Mouse (Mus musculus) intestine, embryonic 14.5 days (tissue): ENCODE results near the gene Gm49450. TPM values are rescaled to one million over a fixed set of nuclear protein-coding genes. Genes with fewer than 3 reads are reported as not detected.
A peak's percentile ranks its signal among the peaks of the same experiment; 100 is the strongest.
"Not testable (repeated sequence)": the region's sequence is repeated elsewhere in the genome, so short reads cannot be mapped to it uniquely, and the experiment has no call there.

Experiments used
- ATAC-seq: fragments of 200-750 bp; cut with Nextera tagmentation; replicated peaks from 2 replicates; pipeline ENCODE4 v1.8.0; 2017; ENCODE audit warnings: low read depth, moderate number of reproducible peaks, moderate TSS enrichment, moderate library complexity; ENCODE audit not compliant: low FRiP score, low TSS enrichment
- DNase-seq: peaks from one replicate; pipeline ENCODE4 v3.0.0-alpha.2; 2018; ENCODE audit warnings: low spot score
- H3K27ac ChIP-seq: fragments of 300-500 bp; sonication (generic); 2 replicates; pipeline ENCODE4 v1.5.1; 2014; ENCODE audit warnings: low read depth, mild to moderate bottlenecking, control low read depth
- H3K27me3 ChIP-seq: fragments of 300-500 bp; sonication (generic); replicated peaks from 2 replicates; pipeline ENCODE4 v1.6.1; 2014; ENCODE audit warnings: low read length, control low read depth; ENCODE audit not compliant: control insufficient read depth, insufficient read depth
- H3K36me3 ChIP-seq: fragments of 300-500 bp; sonication (generic); 2 replicates; pipeline ENCODE4 v1.6.1; 2014; ENCODE audit warnings: low read length, control low read depth; ENCODE audit not compliant: control insufficient read depth, insufficient read depth
- H3K4me1 ChIP-seq: fragments of 300-500 bp; sonication (generic); replicated peaks from 2 replicates; pipeline ENCODE4 v1.6.1; 2014; ENCODE audit warnings: low read length, control low read depth, mixed read lengths; ENCODE audit not compliant: control insufficient read depth, insufficient read depth
- H3K4me2 ChIP-seq: fragments of 300-500 bp; sonication (generic); 2 replicates; pipeline ENCODE4 v1.6.1; 2014; ENCODE audit warnings: low read length
- H3K4me3 ChIP-seq: fragments of 300-500 bp; sonication (generic); 2 replicates; pipeline ENCODE4 v1.5.1; 2014; ENCODE audit warnings: low read depth, low read length, control low read depth, mixed read lengths
- H3K9ac ChIP-seq: fragments of 300-500 bp; sonication (generic); 2 replicates; pipeline ENCODE4 v1.6.1; 2014; ENCODE audit warnings: mild to moderate bottlenecking, low read length
- H3K9me3 ChIP-seq: fragments of 300-500 bp; sonication (generic); 2 replicates; pipeline ENCODE4 v1.6.1; 2016; ENCODE audit warnings: low read length, control low read depth; ENCODE audit not compliant: control insufficient read depth
- WGBS: fragments of 180-500 bp; shearing (Covaris S2); extraction: QIAGEN DNeasy Blood & Tissue Kit; methylation state at CpG from one replicate; pipeline ENCODE4 v1.1.7; 2014; 5-methylcytosine and 5-hydroxymethylcytosine counted together
- polyA plus RNA-seq: library from polyadenylated mRNA; unstranded; fragments of >200 nt; fragmentation: Nextera tagmentation; extraction: Ambion mirVana; gene quantifications from 2 replicates; pipeline ENCODE4 v1.2.1, GENCODE M21; 2014

Gm49450 gene
- polyA plus RNA-seq, 1 experiment from 2014 or later = not detected

GRCm38 (mm10) chr15:98952063-98952455 lies 1.3 kb downstream of the Gm49450 start:
- Histone ChIP-seq H3K9ac (peak overlapping the region; percentile 95), H3K27ac (peak overlapping the region; percentile 98; the same call in 1 of the 2 replicates)
- 21% methylated on average over 5 of the region's 5 CpGs for WGBS

GRCm38 (mm10) chr15:98951122-98952062 lies 2.0 kb downstream of the Gm49450 start:
- H3K27me3 ChIP-seq, H3K9me3 ChIP-seq, H3K36me3 ChIP-seq, ATAC-seq, DNase-seq: not testable (repeated sequence)
- H3K4me2 ChIP-seq = peak overlapping the region; percentile 70
- peak overlapping the region; percentile 92 for H3K4me3 ChIP-seq
- peaks cover 13% of the 10 kb centered on the region; the same call in 1 of the 2 replicates for H3K4me1 ChIP-seq
- peak overlapping the region; percentile 95 for H3K9ac ChIP-seq
- peak overlapping the region; percentile 98; the same call in 1 of the 2 replicates for H3K27ac ChIP-seq
- 93% methylated on average over 10 of the region's 15 CpGs for WGBS

More at GRCm38 (mm10) chr15:98952063-98952455, 1.3 kb downstream of the Gm49450 start:
- peaks cover 13% of the 10 kb centered on the region; the same call in 1 of the 2 replicates for H3K4me1 ChIP-seq
- H3K4me2 ChIP-seq = peak overlapping the region; percentile 70
- H3K27me3 ChIP-seq = no peaks in the 10 kb centered on the region
- peaks cover 9% of the 10 kb centered on the region; the same call in 1 of the 2 replicates for H3K36me3 ChIP-seq
- DNase-seq = no peak
- no peaks in the 10 kb centered on the region for H3K9me3 ChIP-seq
- H3K4me3 ChIP-seq = peak overlapping the region; percentile 92
- ATAC-seq = no peak

- Histone ChIP-seq H3K4me1 (peaks cover 10% of the 10 kb centered on the region; the same call in 1 of the 2 replicates), H3K27me3 (no peaks in the 10 kb centered on the region), H3K4me3 (no peak overlapping the region), H3K36me3 (peaks cover 9% of the 10 kb centered on the region; the same call in 1 of the 2 replicates), H3K9me3 (no peaks in the 10 kb centered on the region), H3K27ac (no peak overlapping the region), H3K9ac (no peak overlapping the region), H3K4me2 (no peak overlapping the region)
- ATAC-seq = no peak
- no peak for DNase-seq
- WGBS = 70% methylated on average over 3 of the region's 3 CpGs
Observed at GRCm38 (mm10) chr15:98949607-98949892, 3.8 kb downstream of the Gm49450 start.

- H3K4me2 ChIP-seq = no peak overlapping the region
- peaks cover 6% of the 10 kb centered on the region; the same call in 1 of the 2 replicates for H3K4me1 ChIP-seq
- no peak for ATAC-seq
- DNase-seq = no peak
- WGBS = 71% methylated on average over 6 of the region's 6 CpGs
- no peaks in the 10 kb centered on the region for H3K27me3 ChIP-seq
- no peak overlapping the region for H3K4me3 ChIP-seq
- H3K27ac ChIP-seq = no peak overlapping the region
- no peaks in the 10 kb centered on the region for H3K9me3 ChIP-seq
- H3K9ac ChIP-seq = no peak overlapping the region
- peaks cover 9% of the 10 kb centered on the region; the same call in 1 of the 2 replicates for H3K36me3 ChIP-seq
Observed at GRCm38 (mm10) chr15:98948857-98949606, 4.3 kb downstream of the Gm49450 start.

- Histone ChIP-seq H3K4me3 (no peak overlapping the region), H3K4me2 (no peak overlapping the region), H3K9ac (no peak overlapping the region), H3K27me3 (no peaks in the 10 kb centered on the region), H3K36me3 (peaks cover 9% of the 10 kb centered on the region; the same call in 1 of the 2 replicates), H3K27ac (no peak overlapping the region), H3K4me1 (0 out of 2 replicates have a peak, but pooled peaks cover 4% of the 10 kb centered on the region), H3K9me3 (no peaks in the 10 kb centered on the region)
- DNase-seq (no peak), ATAC-seq (no peak)
Observed at GRCm38 (mm10) chr15:98948382-98948781, 5.0 kb downstream of the Gm49450 start.

- 51% methylated on average over 3 of the region's 3 CpGs for WGBS
- ATAC-seq (no peak), DNase-seq (no peak)
- no peak overlapping the region for H3K9ac ChIP-seq
- H3K27ac ChIP-seq = no peak overlapping the region
- H3K4me2 ChIP-seq = no peak overlapping the region
- H3K4me3 ChIP-seq = no peak overlapping the region
- H3K27me3 ChIP-seq = no peaks in the 10 kb centered on the region
- H3K9me3 ChIP-seq = no peaks in the 10 kb centered on the region
- H3K4me1 ChIP-seq = 0 out of 2 replicates have a peak, but pooled peaks cover 4% of the 10 kb centered on the region
- peaks cover 9% of the 10 kb centered on the region; the same call in 1 of the 2 replicates for H3K36me3 ChIP-seq
Observed at GRCm38 (mm10) chr15:98947884-98948283, 5.5 kb downstream of the Gm49450 start.

GRCm38 (mm10) chr15:98943133-98943532 lies 10.2 kb downstream of the Gm49450 start:
- Histone ChIP-seq H3K27ac (no peak overlapping the region), H3K4me1 (no peaks in the 10 kb centered on the region), H3K27me3 (no peaks in the 10 kb centered on the region), H3K36me3 (no peaks in the 10 kb centered on the region), H3K4me3 (no peak overlapping the region), H3K4me2 (no peak overlapping the region), H3K9ac (no peak overlapping the region), H3K9me3 (no peaks in the 10 kb centered on the region)
- DNase-seq (no peak), ATAC-seq (0 out of 2 replicates have a peak, but pooled peaks have one; percentile 20)
- 48% methylated on average over 4 of the region's 4 CpGs for WGBS

GRCm38 (mm10) chr15:98942081-98942480 lies 11.3 kb downstream of the Gm49450 start:
- Histone ChIP-seq H3K9me3 (no peaks in the 10 kb centered on the region), H3K27me3 (no peaks in the 10 kb centered on the region), H3K4me1 (no peaks in the 10 kb centered on the region), H3K27ac (no peak overlapping the region), H3K9ac (no peak overlapping the region), H3K4me3 (no peak overlapping the region), H3K4me2 (no peak overlapping the region), H3K36me3 (no peaks in the 10 kb centered on the region)
- ATAC-seq (no peak), DNase-seq (no peak)
- 85% methylated on average over 4 of the region's 4 CpGs for WGBS
